Mouse (Mus musculus) T-helper 1 cell (primary cell): ENCODE results near the gene Bnip2.

Experiments
- in situ Hi-C: fragments of 300-600 bp; cut with MboI, MseI; formaldehyde crosslinking; loops from one replicate; pipeline ENCODE4 v1.15.1; 2025; ENCODE audit warnings: high pct_unique_total_duplicates

The Bnip2 gene

GRCm38 (mm10) chr9:69989303-69990121 is at the start of gene Bnip2:
TSS of gene Bnip2 (plus strand) at chr9:69989466.
- in situ Hi-C loops = loop anchor here (5.0 kb wide), 3 partner anchors 47 to 487 kb away; no protein-coding TSS in a partner anchor

GRCm38 (mm10) chr9:69940839-69941490 is 48.3 kb upstream of the Bnip2 start:
- in situ Hi-C loops = loop anchor here (5.0 kb wide), 1 partner anchor 51 kb away; no protein-coding TSS in a partner anchor

- in situ Hi-C loops = loop anchor here (5.0 kb wide), 1 partner anchor 51 kb away; no protein-coding TSS in a partner anchor
Measured at GRCm38 (mm10) chr9:69941556-69941955, 47.7 kb upstream of the Bnip2 start.

- in situ Hi-C loops = no loop called here
Measured at GRCm38 (mm10) chr9:69948964-69949363, 40.3 kb upstream of the Bnip2 start.

GRCm38 (mm10) chr9:69949641-69950040 is 39.6 kb upstream of the Bnip2 start:
- in situ Hi-C loops = no loop called here

- in situ Hi-C loops = no loop called here
Measured at GRCm38 (mm10) chr9:69961007-69961406, 28.3 kb upstream of the Bnip2 start.

- in situ Hi-C loops = no loop called here
Measured at GRCm38 (mm10) chr9:69964370-69964769, 24.9 kb upstream of the Bnip2 start.

- in situ Hi-C loops = loop anchor here (5.0 kb wide), 2 partner anchors 62 to 483 kb away; no protein-coding TSS in a partner anchor
Measured at GRCm38 (mm10) chr9:69985526-69985925, 3.7 kb upstream of the Bnip2 start.

GRCm38 (mm10) chr9:69986063-69986462 is 3.2 kb upstream of the Bnip2 start:
- in situ Hi-C loops = loop anchor here (5.0 kb wide), 2 partner anchors 61 to 484 kb away; no protein-coding TSS in a partner anchor

- in situ Hi-C loops = loop anchor here (5.0 kb wide), 2 partner anchors 61 to 484 kb away; no protein-coding TSS in a partner anchor
Measured at GRCm38 (mm10) chr9:69986571-69986970, 2.7 kb upstream of the Bnip2 start.

- in situ Hi-C loops = loop anchor here (5.0 kb wide), 2 partner anchors 60 to 485 kb away; no protein-coding TSS in a partner anchor
Measured at GRCm38 (mm10) chr9:69987579-69987978, 1.7 kb upstream of the Bnip2 start.

- in situ Hi-C loops = loop anchor here (5.0 kb wide), 2 partner anchors 58 to 487 kb away; no protein-coding TSS in a partner anchor
Measured at GRCm38 (mm10) chr9:69988706-69989302, 462 bp upstream of the Bnip2 start.

GRCm38 (mm10) chr9:69990346-69990745 is 1.1 kb downstream of the Bnip2 start:
- in situ Hi-C loops = loop anchor here (5.0 kb wide), 1 partner anchor 48 kb away; no protein-coding TSS in a partner anchor

- in situ Hi-C loops = loop anchor here (5.0 kb wide), 1 partner anchor 51 kb away; no protein-coding TSS in a partner anchor
Measured at GRCm38 (mm10) chr9:69992841-69993277, 3.6 kb downstream of the Bnip2 start.

- in situ Hi-C loops = loop anchor here (5.0 kb wide), 1 partner anchor 51 kb away; no protein-coding TSS in a partner anchor
Measured at GRCm38 (mm10) chr9:69993479-69993878, 4.2 kb downstream of the Bnip2 start.

GRCm38 (mm10) chr9:69994547-69994946 is 5.3 kb downstream of the Bnip2 start:
- in situ Hi-C loops = loop anchor here (5.0 kb wide), 1 partner anchor 52 kb away; no protein-coding TSS in a partner anchor

GRCm38 (mm10) chr9:69999318-69999717 is 10.1 kb downstream of the Bnip2 start:
- in situ Hi-C loops = no loop called here

GRCm38 (mm10) chr9:70003516-70003915 is 14.2 kb downstream of the Bnip2 start:
- in situ Hi-C loops = no loop called here

- in situ Hi-C loops = no loop called here
Measured at GRCm38 (mm10) chr9:70006984-70007383, 17.7 kb downstream of the Bnip2 start.

- in situ Hi-C loops = no loop called here
Measured at GRCm38 (mm10) chr9:70007506-70008248, 18.4 kb downstream of the Bnip2 start.
